Mouse (Mus musculus) midbrain, postnatal 0 days (tissue): ENCODE measurements around the gene Scimp. TPM values are rescaled to one million over a fixed set of nuclear protein-coding genes. Genes with fewer than 3 reads are reported as not detected.
A peak's percentile ranks its signal among the peaks of the same experiment; 100 is the strongest.

ENCODE experiments used
- ATAC-seq: fragments of 200-750 bp; cut with Nextera tagmentation; 2 replicates; pipeline ENCODE4 v1.8.0; 2017; ENCODE audit warnings: moderate number of reproducible peaks, mild to moderate bottlenecking, moderate TSS enrichment, moderate library complexity; ENCODE audit not compliant: low FRiP score
- DNase-seq: peaks from one replicate; pipeline ENCODE4 v3.0.0-alpha.2; 2015; ENCODE audit warnings: low spot score
- H3K27ac ChIP-seq: fragments of 300-500 bp; sonication (generic); 2 replicates; pipeline ENCODE4 v1.5.1; 2014; ENCODE audit warnings: low read depth, mild to moderate bottlenecking, low read length, mixed read lengths
- H3K27me3 ChIP-seq: fragments of 300-500 bp; sonication (generic); 2 replicates; pipeline ENCODE4 v1.6.1; 2014; ENCODE audit warnings: low read length, control low read depth, mixed read lengths; ENCODE audit not compliant: insufficient read depth
- H3K36me3 ChIP-seq: fragments of 300-500 bp; sonication (generic); 2 replicates; pipeline ENCODE4 v1.6.1; 2014; ENCODE audit warnings: low read length, control low read depth, mixed read lengths; ENCODE audit not compliant: insufficient read depth
- H3K4me1 ChIP-seq: fragments of 300-500 bp; sonication (generic); 2 replicates; pipeline ENCODE4 v1.6.1; 2014; ENCODE audit warnings: mild to moderate bottlenecking, control low read depth, antibody characterized with exemption, low read length, mixed read lengths; ENCODE audit not compliant: insufficient read depth
- H3K4me2 ChIP-seq: fragments of 300-500 bp; sonication (generic); 2 replicates; pipeline ENCODE4 v1.6.1; 2014; ENCODE audit warnings: low read depth, mild to moderate bottlenecking, low read length, mixed read lengths; ENCODE audit not compliant: poor library complexity, severe bottlenecking
- H3K4me3 ChIP-seq: fragments of 300-500 bp; sonication (generic); 2 replicates; pipeline ENCODE4 v1.5.1; 2014; ENCODE audit warnings: low read depth, mild to moderate bottlenecking, low read length, moderate library complexity
- H3K9ac ChIP-seq: fragments of 300-500 bp; sonication (generic); replicated peaks from 2 replicates; pipeline ENCODE4 v1.6.1; 2014; ENCODE audit warnings: mild to moderate bottlenecking, low read length, moderate library complexity, mixed read lengths; ENCODE audit not compliant: poor library complexity, severe bottlenecking
- H3K9me3 ChIP-seq: fragments of 300-500 bp; sonication (generic); 2 replicates; pipeline ENCODE4 v1.6.1; 2016; ENCODE audit warnings: low read length, control low read depth
- CTCF ChIP-seq: IDR thresholded peaks from 2 replicates; pipeline ENCODE4 v1.5.1; 2016; ENCODE audit warnings: antibody characterized with exemption, mild to moderate bottlenecking
- WGBS: fragments of 180-500 bp; shearing (Covaris S2); extraction: QIAGEN DNeasy Blood & Tissue Kit; methylation state at CpG from one replicate; pipeline ENCODE4 v1.1.7; 2014; 5-methylcytosine and 5-hydroxymethylcytosine counted together
- polyA plus RNA-seq: library from polyadenylated mRNA; unstranded; fragments of >200 nt; fragmentation: Nextera tagmentation; extraction: Ambion mirVana; gene quantifications from 2 replicates; pipeline ENCODE4 v1.2.1, GENCODE M21; 2015
- total RNA-seq: library from RNA; depleted of rRNA; stranded (reverse); fragments of >200 nt; gene quantifications from 2 replicates; pipeline ENCODE4 v1.2.3, GENCODE M21; 2014

Gene Scimp
- total and polyA plus RNA-seq, 2 experiments from 2014 or later = not detected

DNA sequence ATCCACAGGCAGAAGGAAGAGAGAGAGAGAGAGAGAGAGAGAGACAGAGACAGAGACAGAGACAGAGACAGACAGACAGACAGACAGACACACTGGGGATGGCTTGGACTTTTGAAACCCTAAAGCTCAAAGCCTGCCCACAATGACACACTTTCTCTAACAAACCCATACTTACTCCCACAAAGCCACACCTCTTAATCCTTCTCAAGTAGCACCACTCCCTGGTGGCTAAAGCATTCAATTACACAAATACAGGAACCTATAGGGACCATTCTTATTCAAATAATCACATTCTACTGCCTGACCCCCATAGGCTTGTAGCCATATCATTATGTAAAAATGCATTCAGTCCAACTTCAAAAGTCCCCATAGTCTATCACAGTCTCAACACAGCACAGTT is 21.0 kb upstream of the Scimp start:
- no peak overlapping the region for H3K4me3 ChIP-seq
- no peak overlapping the region for H3K4me2 ChIP-seq
- ATAC-seq = no peak
- H3K9me3 ChIP-seq = no peaks in the 10 kb centered on the region
- H3K27me3 ChIP-seq = no peaks in the 10 kb centered on the region
- H3K4me1 ChIP-seq = no peaks in the 10 kb centered on the region
- no peak overlapping the region for H3K27ac ChIP-seq
- H3K36me3 ChIP-seq = no peaks in the 10 kb centered on the region
- DNase-seq = no peak
- TF ChIP-seq CTCF = no peak
- H3K9ac ChIP-seq = no peak overlapping the region

DNA sequence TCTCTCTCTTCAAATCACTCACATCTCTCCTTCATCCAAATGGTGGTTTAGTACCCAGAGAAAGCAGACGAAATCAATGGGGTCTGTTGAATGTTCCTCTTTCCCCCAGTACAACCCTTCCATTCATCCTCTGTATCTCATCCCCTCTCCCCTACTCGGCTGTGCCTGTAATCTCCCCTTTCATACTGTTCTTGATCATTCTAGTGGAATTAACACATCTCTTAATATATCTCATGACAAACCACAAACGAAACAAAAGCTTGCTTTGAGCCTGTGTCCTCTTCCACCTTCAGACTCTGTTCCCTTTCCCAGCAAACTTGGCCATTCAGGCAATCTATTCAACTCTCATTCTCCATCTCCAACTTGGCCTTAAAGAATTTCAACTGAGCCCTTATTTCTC is 18.8 kb upstream of the Scimp start:
- TF ChIP-seq CTCF = no peak
- Histone ChIP-seq H3K9me3 (no peaks in the 10 kb centered on the region), H3K9ac (no peak overlapping the region), H3K36me3 (no peaks in the 10 kb centered on the region), H3K4me3 (no peak overlapping the region), H3K4me1 (no peaks in the 10 kb centered on the region), H3K27ac (no peak overlapping the region), H3K27me3 (no peaks in the 10 kb centered on the region), H3K4me2 (no peak overlapping the region)
- 43% methylated on average over 3 of the region's 3 CpGs for WGBS
- ATAC-seq (no peak), DNase-seq (no peak)

DNA sequence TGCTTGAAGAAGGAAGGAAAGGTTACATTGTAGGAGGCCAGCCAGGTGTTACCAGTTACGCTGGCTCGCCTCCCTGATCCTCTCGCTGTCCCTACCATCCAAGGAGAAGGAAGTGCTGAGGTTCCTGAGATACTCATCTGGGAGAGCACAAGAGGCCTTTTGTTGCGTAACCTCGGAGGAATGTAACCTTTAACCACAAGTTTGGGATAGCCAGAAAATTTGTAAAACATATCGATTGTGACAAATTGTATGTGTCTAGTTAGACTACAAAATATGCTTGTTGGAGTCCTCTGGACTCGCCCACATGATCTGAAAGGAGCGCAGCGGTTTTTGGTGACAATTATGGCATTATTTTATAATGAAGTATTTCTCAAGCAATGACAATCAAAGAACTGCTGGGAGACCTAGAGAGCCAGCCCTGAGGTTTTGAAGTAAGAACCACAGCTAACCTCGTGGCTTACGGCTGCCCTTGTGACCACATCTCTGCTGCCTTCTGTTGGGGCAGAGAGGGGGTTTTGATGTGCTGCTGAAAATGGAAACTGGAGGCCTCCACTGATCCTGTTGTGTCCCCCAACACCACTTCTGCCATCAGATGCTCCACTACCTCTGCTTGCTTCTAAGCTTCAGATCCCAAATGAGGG is 16.7 kb upstream of the Scimp start:
- TF ChIP-seq CTCF = no peak
- Histone ChIP-seq H3K9ac (no peak overlapping the region), H3K27me3 (no peaks in the 10 kb centered on the region), H3K4me1 (no peaks in the 10 kb centered on the region), H3K4me2 (no peak overlapping the region), H3K4me3 (no peak overlapping the region), H3K9me3 (no peaks in the 10 kb centered on the region), H3K27ac (no peak overlapping the region), H3K36me3 (no peaks in the 10 kb centered on the region)
- 90% methylated on average over 11 of the region's 11 CpGs for WGBS
- DNase-seq (no peak), ATAC-seq (no peak)

- WGBS = 84% methylated on average over 2 of the region's 2 CpGs
- ATAC-seq = no peak
- Histone ChIP-seq H3K4me1 (no peaks in the 10 kb centered on the region), H3K9ac (no peak overlapping the region), H3K36me3 (no peaks in the 10 kb centered on the region), H3K4me3 (no peak overlapping the region), H3K27ac (no peak overlapping the region), H3K4me2 (no peak overlapping the region), H3K27me3 (no peaks in the 10 kb centered on the region), H3K9me3 (no peaks in the 10 kb centered on the region)
- no peak for DNase-seq
- TF ChIP-seq CTCF = 0 out of 2 replicates have a peak, but pooled peaks have one; percentile 12
Observed at GRCm38 (mm10) chr11:70826207-70826606, 13.8 kb upstream of the Scimp start.

DNA sequence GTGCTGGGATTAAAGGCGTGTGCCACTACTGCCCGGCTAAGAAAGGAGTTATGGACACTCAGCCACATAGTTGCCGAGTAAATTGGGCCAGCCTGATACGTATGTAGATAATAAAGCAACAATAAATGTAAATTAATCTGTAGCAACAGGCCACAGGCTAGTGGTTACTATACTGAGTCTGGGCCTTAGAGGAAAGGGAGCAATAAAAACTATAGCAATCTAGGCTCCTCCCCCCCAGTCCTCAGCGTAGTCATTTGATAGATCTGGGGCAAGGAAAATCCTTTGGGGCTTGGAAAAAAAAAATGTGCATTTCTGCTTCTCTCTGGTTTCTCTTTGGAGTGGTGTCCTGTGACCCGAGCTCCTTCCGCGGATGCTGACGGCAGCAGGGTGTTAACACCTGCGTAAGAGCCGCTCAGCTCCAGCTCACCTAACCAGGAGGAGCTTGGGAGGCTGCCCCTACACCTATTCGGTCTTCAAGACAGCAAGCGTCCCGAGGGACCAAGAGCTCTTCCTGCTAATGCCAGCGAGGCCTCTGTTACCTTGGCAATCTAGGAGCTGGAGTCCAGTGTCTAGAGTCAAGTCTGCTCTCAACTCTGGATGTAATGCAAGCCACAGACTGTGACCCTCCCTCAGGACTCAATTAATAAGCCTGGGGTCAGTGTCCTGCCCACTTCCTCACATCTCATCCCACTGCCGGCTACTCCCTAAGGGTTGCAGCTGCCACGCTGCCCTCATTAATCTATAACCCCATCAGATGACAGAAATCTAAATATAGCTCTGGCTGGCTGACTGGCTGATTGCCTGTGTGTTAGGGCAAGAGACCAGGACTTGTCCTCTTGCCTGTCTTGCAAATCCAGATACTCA is 9.6 kb upstream of the Scimp start:
- no peaks in the 10 kb centered on the region for H3K27me3 ChIP-seq
- no peaks in the 10 kb centered on the region for H3K4me1 ChIP-seq
- H3K36me3 ChIP-seq = no peaks in the 10 kb centered on the region
- no peak for ATAC-seq
- H3K4me2 ChIP-seq = no peak overlapping the region
- no peak overlapping the region for H3K9ac ChIP-seq
- no peaks in the 10 kb centered on the region for H3K9me3 ChIP-seq
- TF ChIP-seq CTCF = no peak
- WGBS = 60% methylated on average over 17 of the region's 17 CpGs
- H3K27ac ChIP-seq = no peak overlapping the region
- no peak overlapping the region for H3K4me3 ChIP-seq
- DNase-seq = peak; percentile 41

- H3K4me1 ChIP-seq = no peaks in the 10 kb centered on the region
Observed at GRCm38 (mm10) chr11:70820120-70820519, 7.7 kb upstream of the Scimp start.

More at GRCm38 (mm10) chr11:70820120-70820519, 7.7 kb upstream of the Scimp start:
- Histone ChIP-seq H3K27me3 (no peaks in the 10 kb centered on the region), H3K9me3 (no peaks in the 10 kb centered on the region), H3K9ac (no peak overlapping the region), H3K4me2 (no peak overlapping the region), H3K4me3 (no peak overlapping the region), H3K27ac (no peak overlapping the region), H3K36me3 (no peaks in the 10 kb centered on the region)
- ATAC-seq = no peak
- WGBS = 87% methylated on average over 8 of the region's 8 CpGs
- TF ChIP-seq CTCF = no peak
- DNase-seq = no peak
